Mouse (Mus musculus) liver, embryonic 12.5 days (tissue): ENCODE data around the gene Aar2. TPM values are rescaled to one million over a fixed set of nuclear protein-coding genes. Genes with fewer than 3 reads are reported as not detected.

Source experiments
- ATAC-seq: fragments of 200-750 bp; cut with Nextera tagmentation; 2 replicates; pipeline ENCODE4 v1.8.0; 2017; ENCODE audit warnings: moderate number of reproducible peaks, mild to moderate bottlenecking, moderate library complexity
- H3K27ac ChIP-seq: fragments of 300-500 bp; sonication (generic); 2 replicates; pipeline ENCODE4 v1.5.1; 2016; ENCODE audit warnings: mild to moderate bottlenecking
- H3K27me3 ChIP-seq: fragments of 300-500 bp; sonication (generic); replicated peaks from 2 replicates; pipeline ENCODE4 v1.6.1; 2016; ENCODE audit warnings: mild to moderate bottlenecking, moderate library complexity
- H3K36me3 ChIP-seq: fragments of 300-500 bp; sonication (generic); 2 replicates; pipeline ENCODE4 v1.6.1; 2016; ENCODE audit warnings: mild to moderate bottlenecking, moderate library complexity
- H3K4me1 ChIP-seq: fragments of 300-500 bp; sonication (generic); 2 replicates; pipeline ENCODE4 v1.6.1; 2016
- H3K4me2 ChIP-seq: fragments of 300-500 bp; sonication (generic); 2 replicates; pipeline ENCODE4 v1.6.1; 2016; ENCODE audit warnings: mild to moderate bottlenecking, moderate library complexity
- H3K4me3 ChIP-seq: fragments of 300-500 bp; sonication (generic); 2 replicates; pipeline ENCODE4 v1.5.1; 2016; ENCODE audit warnings: mild to moderate bottlenecking, moderate library complexity
- H3K9ac ChIP-seq: fragments of 300-500 bp; sonication (generic); 2 replicates; pipeline ENCODE4 v1.6.1; 2016; ENCODE audit warnings: mild to moderate bottlenecking, moderate library complexity
- H3K9me3 ChIP-seq: fragments of 300-500 bp; sonication (generic); replicated peaks from 2 replicates; pipeline ENCODE4 v1.6.1; 2016; ENCODE audit warnings: mild to moderate bottlenecking, moderate library complexity
- WGBS: fragments of 180-500 bp; shearing (Covaris S2); methylation state at CpG from one replicate; pipeline ENCODE4 v1.1.7; 2016; ENCODE audit not compliant: insufficient replicate concordance; 5-methylcytosine and 5-hydroxymethylcytosine counted together
- polyA plus RNA-seq: library from polyadenylated mRNA; unstranded; fragments of >200 nt; fragmentation: Nextera tagmentation; extraction: Ambion mirVana; gene quantifications from 2 replicates; pipeline ENCODE4 v1.2.1, GENCODE M21; 2016

The Aar2 gene
- polyA plus RNA-seq, 1 experiment from 2014 or later = 22.6 TPM

DNA sequence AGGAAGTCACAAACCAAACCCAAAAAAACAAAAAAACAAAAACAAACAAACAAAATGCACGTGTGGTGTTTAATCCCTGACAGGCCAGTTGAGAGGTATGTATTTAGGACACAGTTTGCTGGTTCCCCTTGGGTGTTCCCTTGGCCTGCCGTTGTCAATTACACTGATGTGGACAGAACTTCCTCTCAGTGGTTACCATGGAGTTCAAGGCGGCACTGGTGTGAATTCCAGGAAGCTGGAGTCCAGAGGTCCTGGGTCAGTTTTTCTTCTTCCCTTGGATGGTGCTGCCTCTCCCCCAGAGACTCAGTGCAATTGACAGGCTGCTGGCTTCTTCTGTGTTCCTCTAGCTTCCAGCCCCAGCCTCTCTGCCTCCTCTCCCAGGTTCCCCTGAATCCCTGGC is 23.3 kb upstream of the Aar2 start:
- Histone ChIP-seq H3K4me2 (no peak overlapping the region), H3K4me3 (no peak overlapping the region), H3K27me3 (peaks cover 5% of the 10 kb centered on the region; the same call in 1 of the 2 replicates), H3K9me3 (no peaks in the 10 kb centered on the region), H3K9ac (no peak overlapping the region), H3K27ac (no peak overlapping the region), H3K36me3 (peaks cover 2% of the 10 kb centered on the region; the same call in 1 of the 2 replicates), H3K4me1 (no peaks in the 10 kb centered on the region)
- WGBS = 39% methylated on average over 3 of the region's 3 CpGs
- ATAC-seq = no peak

DNA sequence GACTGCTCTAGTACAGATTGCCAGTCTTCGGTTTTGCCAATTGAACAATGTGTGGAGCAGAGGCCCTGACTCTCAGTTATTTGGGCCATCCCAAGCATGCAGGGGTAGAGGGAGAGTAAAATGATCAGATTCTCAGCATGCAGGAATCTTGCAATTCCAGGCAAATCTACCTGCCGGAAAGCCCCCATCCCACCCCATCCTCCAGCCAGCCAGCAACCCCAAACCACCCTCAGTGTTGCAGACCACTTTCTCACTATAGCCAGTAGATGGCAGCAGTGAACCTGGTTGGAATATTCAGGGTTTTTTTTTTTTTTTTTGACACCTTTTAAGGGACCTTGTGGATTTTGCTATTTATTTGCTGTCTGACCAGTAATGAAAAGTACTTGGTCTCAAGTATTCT is 17.7 kb upstream of the Aar2 start:
- Histone ChIP-seq H3K4me2 (no peak overlapping the region), H3K36me3 (no peaks in the 10 kb centered on the region), H3K9ac (no peak overlapping the region), H3K27me3 (no peaks in the 10 kb centered on the region), H3K27ac (no peak overlapping the region), H3K9me3 (no peaks in the 10 kb centered on the region), H3K4me1 (no peaks in the 10 kb centered on the region), H3K4me3 (no peak overlapping the region)
- 54% methylated on average over 2 of the region's 2 CpGs for WGBS
- ATAC-seq = no peak

DNA sequence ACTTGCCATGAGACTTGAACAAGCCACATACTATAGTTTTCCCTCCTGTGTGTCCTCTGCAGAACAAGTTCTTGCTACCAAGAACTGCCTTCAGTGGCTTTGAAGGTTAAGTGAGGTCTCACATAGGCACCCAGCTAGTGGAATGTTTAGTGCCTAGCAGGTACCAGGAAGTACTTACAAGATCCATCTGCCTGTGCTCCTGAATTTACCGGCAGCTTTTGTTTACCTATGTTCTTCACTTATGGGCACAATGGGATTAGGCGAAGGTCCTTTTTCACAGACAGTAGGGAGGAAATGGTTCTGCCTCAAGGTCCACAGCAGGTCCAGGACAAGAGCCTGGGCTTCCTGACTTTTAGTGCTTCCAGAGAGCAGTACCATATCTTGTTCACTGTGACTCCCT is 14.2 kb upstream of the Aar2 start:
- 46% methylated on average over 2 of the region's 2 CpGs for WGBS
- no peak overlapping the region for H3K4me3 ChIP-seq
- H3K9ac ChIP-seq = no peak overlapping the region
- ATAC-seq = no peak
- H3K4me1 ChIP-seq = no peaks in the 10 kb centered on the region
- no peaks in the 10 kb centered on the region for H3K27me3 ChIP-seq
- H3K27ac ChIP-seq = no peak overlapping the region
- no peak overlapping the region for H3K4me2 ChIP-seq
- no peaks in the 10 kb centered on the region for H3K36me3 ChIP-seq
- no peaks in the 10 kb centered on the region for H3K9me3 ChIP-seq

DNA sequence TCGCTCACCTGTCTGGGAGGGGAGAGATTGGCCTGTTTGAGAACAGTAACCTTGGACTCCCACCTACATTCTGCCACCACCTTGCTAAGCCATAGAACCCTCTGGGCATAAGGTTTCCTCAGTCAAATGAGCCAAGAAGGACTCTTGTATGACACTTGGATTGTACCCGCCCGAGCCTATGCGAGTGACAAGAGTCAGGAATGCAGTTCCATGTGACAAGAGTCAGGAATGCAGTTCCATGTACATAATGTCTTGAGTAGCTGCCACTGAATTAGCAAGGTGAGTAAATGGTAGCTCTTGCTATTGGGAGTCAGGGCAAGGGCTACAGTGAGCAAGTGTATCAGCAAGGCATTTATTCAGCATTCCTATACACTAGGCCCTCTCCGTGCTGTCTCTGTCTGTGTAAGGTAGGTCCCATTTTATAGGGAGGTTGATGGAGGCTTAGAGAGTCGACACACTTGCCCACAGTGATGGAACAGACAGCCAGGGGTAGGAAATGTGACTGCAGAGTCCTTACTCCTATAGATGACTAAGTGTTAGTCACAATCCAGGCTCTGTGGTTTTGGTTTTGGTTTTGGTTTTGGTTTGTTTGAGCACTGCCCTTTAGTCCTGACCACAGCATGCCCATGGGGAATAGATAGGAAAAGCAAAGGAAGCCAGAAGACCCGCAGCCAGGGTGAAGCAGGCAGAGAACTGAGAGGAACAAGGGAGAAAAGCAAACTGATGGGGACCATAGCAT is 8.4 kb upstream of the Aar2 start:
- H3K4me3 ChIP-seq = no peak overlapping the region
- H3K4me2 ChIP-seq = no peak overlapping the region
- H3K27ac ChIP-seq = no peak overlapping the region
- H3K27me3 ChIP-seq = peaks cover 2% of the 10 kb centered on the region; the same call in 1 of the 2 replicates
- H3K9me3 ChIP-seq = no peaks in the 10 kb centered on the region
- H3K9ac ChIP-seq = no peak overlapping the region
- no peaks in the 10 kb centered on the region for H3K4me1 ChIP-seq
- H3K36me3 ChIP-seq = no peaks in the 10 kb centered on the region
- no peak for ATAC-seq
- 58% methylated on average over 7 of the region's 7 CpGs for WGBS

DNA sequence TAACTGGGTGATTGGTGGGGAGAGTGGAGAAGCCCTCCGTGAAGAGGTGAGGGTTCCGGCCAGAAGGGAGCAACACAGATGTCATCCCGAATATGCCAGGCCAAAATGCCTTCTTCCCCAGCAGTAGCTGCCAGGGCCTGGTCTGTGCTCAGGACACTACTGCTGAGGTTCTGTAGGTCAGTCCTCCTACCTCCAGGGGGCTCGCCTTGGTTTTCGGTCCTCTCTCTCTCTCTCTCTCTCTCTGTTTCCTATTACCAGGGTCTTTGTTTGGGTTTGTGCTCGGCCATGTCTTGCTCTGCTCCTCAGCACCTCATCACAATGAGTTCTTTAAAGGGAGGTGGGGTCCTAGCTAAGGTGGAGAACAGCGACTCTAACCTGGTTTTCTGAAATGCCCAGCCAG is 6.4 kb upstream of the Aar2 start:
- no peak overlapping the region for H3K27ac ChIP-seq
- H3K4me2 ChIP-seq = no peak overlapping the region
- H3K9ac ChIP-seq = no peak overlapping the region
- H3K4me1 ChIP-seq = peaks cover 1% of the 10 kb centered on the region; the same call in 1 of the 2 replicates
- WGBS = 67% methylated on average over 7 of the region's 7 CpGs
- H3K9me3 ChIP-seq = no peaks in the 10 kb centered on the region
- H3K27me3 ChIP-seq = peaks cover 8% of the 10 kb centered on the region; the same call in 1 of the 2 replicates
- H3K4me3 ChIP-seq = no peak overlapping the region
- ATAC-seq = no peak
- H3K36me3 ChIP-seq = no peaks in the 10 kb centered on the region

DNA sequence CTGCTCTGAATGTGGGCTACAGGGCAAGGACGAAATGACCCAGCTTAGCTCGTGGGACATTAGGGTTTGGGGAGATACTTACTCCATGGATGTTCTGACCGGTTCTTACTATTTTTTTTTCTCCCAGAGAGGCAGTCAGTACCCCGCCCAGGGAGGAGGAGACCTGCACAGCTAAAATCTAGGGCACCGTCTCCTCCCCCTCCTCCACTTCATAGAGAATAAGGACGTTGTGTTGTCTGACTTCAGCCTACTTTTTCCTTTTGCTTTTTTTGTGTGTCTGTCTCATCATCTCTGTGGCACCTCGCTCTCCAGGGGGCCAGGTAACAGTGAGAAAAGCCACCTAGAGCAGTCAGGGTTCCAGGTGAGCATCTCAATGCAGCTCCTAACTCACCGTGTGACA is 5.0 kb upstream of the Aar2 start:
- Histone ChIP-seq H3K36me3 (no peaks in the 10 kb centered on the region), H3K4me1 (peaks cover 12% of the 10 kb centered on the region), H3K27ac (no peak overlapping the region), H3K4me2 (no peak overlapping the region), H3K4me3 (no peak overlapping the region), H3K9me3 (no peaks in the 10 kb centered on the region), H3K9ac (no peak overlapping the region), H3K27me3 (peaks cover 8% of the 10 kb centered on the region; the same call in 1 of the 2 replicates)
- no peak for ATAC-seq
- WGBS = 58% methylated on average over 8 of the region's 8 CpGs

DNA sequence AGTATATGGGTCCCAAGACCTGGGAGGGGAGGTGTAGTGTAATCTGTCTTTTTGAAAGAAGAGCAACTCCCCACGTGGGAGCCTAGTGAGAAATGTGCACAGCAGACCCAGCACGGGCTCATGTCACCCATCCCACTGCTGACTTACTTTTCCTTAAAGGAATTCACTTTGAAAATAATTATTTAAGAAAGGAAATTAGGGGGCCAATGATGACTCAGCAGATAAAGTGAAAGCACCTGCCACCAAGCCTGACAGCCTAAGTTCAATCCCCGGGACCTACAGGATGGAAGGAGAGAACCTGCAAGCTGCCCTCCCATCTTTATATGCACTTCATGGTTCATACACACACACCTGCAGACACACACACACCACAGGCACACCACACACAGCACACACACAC is 3.6 kb upstream of the Aar2 start:
- no peak overlapping the region for H3K27ac ChIP-seq
- H3K27me3 ChIP-seq = peaks cover 8% of the 10 kb centered on the region; the same call in 1 of the 2 replicates
- H3K4me3 ChIP-seq = no peak overlapping the region
- WGBS = 59% methylated on average over 3 of the region's 3 CpGs
- H3K9me3 ChIP-seq = no peaks in the 10 kb centered on the region
- no peak for ATAC-seq
- no peak overlapping the region for H3K9ac ChIP-seq
- peaks cover 22% of the 10 kb centered on the region for H3K4me1 ChIP-seq
- no peak overlapping the region for H3K4me2 ChIP-seq
- no peaks in the 10 kb centered on the region for H3K36me3 ChIP-seq

DNA sequence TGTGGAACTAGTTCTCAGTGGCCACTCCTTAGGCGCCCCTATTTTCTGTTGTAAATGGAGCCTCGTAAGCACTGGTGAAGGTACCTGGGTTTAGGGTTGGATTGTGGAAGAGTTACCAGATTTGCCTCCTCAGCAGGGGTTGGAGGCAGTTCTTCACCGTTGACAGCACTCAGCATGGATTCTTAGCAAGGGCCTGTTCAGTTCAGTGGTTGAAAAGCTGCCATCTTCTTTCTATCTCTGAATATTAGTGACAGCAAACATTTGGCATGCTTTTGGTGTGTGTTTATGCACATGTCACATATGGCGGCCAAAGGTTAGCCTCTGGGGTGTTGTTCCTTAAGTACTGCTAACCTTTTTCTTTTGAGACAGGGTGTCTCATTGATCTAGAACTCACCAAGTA is 5.0 kb downstream of the Aar2 start:
- ATAC-seq = no peak
- Histone ChIP-seq H3K4me3 (no peak overlapping the region), H3K27ac (no peak overlapping the region), H3K36me3 (peaks cover 69% of the 10 kb centered on the region), H3K4me1 (peaks cover 10% of the 10 kb centered on the region), H3K9ac (no peak overlapping the region), H3K4me2 (no peak overlapping the region), H3K27me3 (no peaks in the 10 kb centered on the region), H3K9me3 (no peaks in the 10 kb centered on the region)
- 83% methylated on average over 4 of the region's 4 CpGs for WGBS

DNA sequence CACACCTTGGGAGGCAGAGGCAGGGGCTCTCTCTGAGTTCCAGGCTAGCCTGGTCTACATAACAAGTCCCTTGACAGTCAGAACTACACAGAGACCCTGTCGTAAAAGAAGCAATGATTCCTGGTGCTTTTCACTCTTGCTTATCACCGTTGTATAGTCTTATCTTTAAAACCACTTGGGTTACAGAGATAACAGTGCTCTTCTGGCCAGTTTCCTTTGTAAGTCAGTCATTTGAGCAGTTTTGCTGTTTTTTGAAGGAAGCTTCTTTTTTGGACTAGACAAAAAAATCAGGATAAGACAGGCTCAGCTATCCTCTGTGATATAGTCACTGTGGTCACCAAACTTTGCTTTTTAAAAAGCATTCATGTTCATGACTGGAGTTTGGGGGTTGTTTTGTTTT is 14.4 kb downstream of the Aar2 start:
- H3K9me3 ChIP-seq = no peaks in the 10 kb centered on the region
- H3K9ac ChIP-seq = no peak overlapping the region
- no peak overlapping the region for H3K27ac ChIP-seq
- WGBS = 3% methylated on average over 2 of the region's 2 CpGs
- H3K4me3 ChIP-seq = no peak overlapping the region
- no peak for ATAC-seq
- no peaks in the 10 kb centered on the region for H3K27me3 ChIP-seq
- peaks cover 11% of the 10 kb centered on the region for H3K4me1 ChIP-seq
- no peak overlapping the region for H3K4me2 ChIP-seq
- H3K36me3 ChIP-seq = peaks cover 74% of the 10 kb centered on the region

DNA sequence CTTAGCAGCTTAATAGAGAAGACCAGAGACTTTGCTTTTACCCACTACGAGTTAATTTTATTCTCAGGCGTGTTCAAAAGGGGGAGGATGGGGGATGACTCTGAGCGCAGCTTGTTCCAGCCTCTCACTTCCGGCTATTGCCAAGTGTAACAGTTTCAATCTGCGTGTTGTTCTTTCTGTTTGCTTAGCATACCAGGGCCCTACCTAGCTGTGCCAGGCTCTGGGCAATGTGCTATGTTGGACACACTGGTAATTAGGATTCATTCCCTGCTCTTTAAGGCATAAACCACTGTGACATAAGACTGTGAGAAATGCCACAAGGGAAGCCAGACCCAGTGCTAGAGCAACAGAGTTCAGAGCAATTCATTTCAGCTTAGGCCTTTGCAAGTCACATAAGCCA is 16.2 kb downstream of the Aar2 start:
- H3K4me2 ChIP-seq = no peak overlapping the region
- no peak overlapping the region for H3K9ac ChIP-seq
- no peak overlapping the region for H3K27ac ChIP-seq
- peaks cover 11% of the 10 kb centered on the region for H3K4me1 ChIP-seq
- no peak for ATAC-seq
- H3K4me3 ChIP-seq = no peak overlapping the region
- WGBS = 86% methylated on average over 5 of the region's 5 CpGs
- H3K27me3 ChIP-seq = no peaks in the 10 kb centered on the region
- H3K36me3 ChIP-seq = peaks cover 74% of the 10 kb centered on the region
- H3K9me3 ChIP-seq = no peaks in the 10 kb centered on the region

DNA sequence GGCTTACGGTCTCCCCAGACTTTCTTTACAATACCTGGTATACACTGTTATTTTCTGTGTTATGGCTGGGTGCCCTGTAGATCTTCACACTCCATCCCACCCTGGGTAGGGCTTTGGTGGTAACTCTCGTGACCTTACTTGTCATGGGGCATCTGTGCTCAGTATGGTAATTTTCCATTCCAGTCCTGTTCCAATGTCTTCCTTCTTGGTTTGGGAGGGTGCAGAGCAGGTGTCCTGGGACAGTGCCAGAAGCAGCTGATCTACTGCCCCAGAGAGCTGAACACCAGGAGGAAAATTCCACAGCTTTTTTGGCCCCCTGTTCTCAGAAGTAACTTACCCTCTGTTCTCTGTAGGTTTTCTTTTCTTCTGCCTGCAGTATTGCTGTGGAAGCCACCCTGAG is 19.1 kb downstream of the Aar2 start:
- Histone ChIP-seq H3K27me3 (no peaks in the 10 kb centered on the region), H3K4me1 (peaks cover 5% of the 10 kb centered on the region), H3K36me3 (peaks cover 58% of the 10 kb centered on the region), H3K9ac (no peak overlapping the region), H3K4me2 (no peak overlapping the region), H3K9me3 (no peaks in the 10 kb centered on the region), H3K27ac (no peak overlapping the region), H3K4me3 (no peak overlapping the region)
- ATAC-seq = no peak
- 84% methylated on average over 2 of the region's 2 CpGs for WGBS

DNA sequence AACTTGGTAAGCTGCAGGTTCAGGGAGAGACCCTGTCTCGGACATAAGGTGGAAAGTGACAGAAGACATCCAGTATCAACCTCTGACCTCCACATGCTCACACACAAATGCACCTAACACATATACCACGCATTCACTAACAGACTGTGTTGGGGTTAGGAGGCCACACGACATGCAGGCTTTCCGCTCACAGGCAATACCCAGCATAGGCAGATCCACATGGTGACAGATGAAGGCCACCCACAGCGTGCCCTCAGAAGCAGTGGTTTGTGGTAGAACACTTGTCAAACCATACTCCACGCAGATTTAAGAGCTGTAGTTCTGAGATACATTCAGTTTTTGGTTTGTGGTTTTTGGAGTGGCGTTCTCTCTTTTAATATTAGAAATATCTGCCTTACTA is 21.3 kb downstream of the Aar2 start:
- no peak overlapping the region for H3K27ac ChIP-seq
- no peak overlapping the region for H3K9ac ChIP-seq
- no peaks in the 10 kb centered on the region for H3K9me3 ChIP-seq
- H3K27me3 ChIP-seq = no peaks in the 10 kb centered on the region
- no peak overlapping the region for H3K4me3 ChIP-seq
- no peak for ATAC-seq
- no peaks in the 10 kb centered on the region for H3K4me1 ChIP-seq
- H3K4me2 ChIP-seq = no peak overlapping the region
- WGBS = 77% methylated on average over 7 of the region's 7 CpGs
- peaks cover 51% of the 10 kb centered on the region for H3K36me3 ChIP-seq

DNA sequence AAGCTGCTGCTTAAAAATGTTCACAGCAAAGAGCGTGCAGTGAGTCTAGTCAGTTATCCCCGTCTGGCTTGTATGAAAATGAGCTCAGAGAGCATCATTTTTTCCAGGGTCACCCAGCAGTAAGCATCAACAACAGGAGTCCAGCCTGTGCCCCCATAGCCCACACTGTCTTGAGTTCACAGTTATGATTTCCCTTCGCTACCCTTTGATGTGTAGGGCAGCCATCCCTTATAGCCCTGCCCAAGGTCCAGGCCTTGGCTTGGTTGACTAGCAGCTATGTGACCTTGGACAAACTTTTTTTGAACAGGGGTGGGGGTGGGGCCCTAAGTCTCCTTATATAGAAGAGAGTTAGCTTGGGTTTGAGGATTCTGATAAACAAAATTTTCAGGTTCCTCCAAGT is 21.9 kb downstream of the Aar2 start:
- H3K4me3 ChIP-seq = no peak overlapping the region
- no peaks in the 10 kb centered on the region for H3K27me3 ChIP-seq
- H3K4me1 ChIP-seq = no peaks in the 10 kb centered on the region
- no peaks in the 10 kb centered on the region for H3K9me3 ChIP-seq
- ATAC-seq = no peak
- no peak overlapping the region for H3K4me2 ChIP-seq
- no peak overlapping the region for H3K27ac ChIP-seq
- no peak overlapping the region for H3K9ac ChIP-seq
- WGBS = 74% methylated on average over 3 of the region's 3 CpGs
- peaks cover 45% of the 10 kb centered on the region for H3K36me3 ChIP-seq
